Mouse (Mus musculus): ENCODE results near the gene Inhbb. TPM values are rescaled to one million over a fixed set of nuclear protein-coding genes. Genes with fewer than 3 reads are reported as not detected.

Gene Inhbb
- polyA plus RNA-seq, 1 experiment = 1.6 TPM

DNA sequence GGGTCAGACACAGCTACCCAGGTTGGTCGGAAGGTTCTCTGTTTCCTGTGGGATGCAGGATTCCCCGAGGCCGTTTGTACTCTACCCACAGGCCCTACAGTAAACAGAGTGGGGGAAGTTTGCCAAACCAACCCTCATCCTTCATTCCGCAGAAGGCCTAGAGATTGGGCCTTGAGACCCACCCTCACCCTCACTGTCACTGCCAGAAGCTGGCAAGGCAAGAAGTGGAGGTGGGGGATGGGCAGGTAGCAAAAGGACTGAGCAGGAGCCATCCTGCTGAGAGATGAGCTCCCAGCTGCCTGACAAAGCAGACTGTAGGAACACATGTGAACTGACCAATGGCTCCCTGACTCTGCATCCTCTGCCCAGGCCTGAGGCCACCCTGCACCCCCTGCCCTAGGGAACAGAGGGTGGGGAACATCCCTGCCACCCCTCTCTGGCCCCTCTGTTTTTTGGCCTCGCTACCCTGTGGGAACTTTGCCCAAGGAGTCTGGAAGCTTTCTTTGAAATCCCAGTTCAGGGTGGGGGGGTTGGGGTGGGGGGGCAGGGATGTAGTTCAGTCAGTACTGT is 12.4 kb downstream of the Inhbb start:
- Histone ChIP-seq H3K27ac (ENCODE audit: insufficient read depth, low read depth, low read length) (no peak overlapping the region), H3K4me1 (ENCODE audit: control insufficient read depth, insufficient read depth, insufficient read length, low read length) (no peaks in the 10 kb centered on the region), H3K27me3 (ENCODE audit: control insufficient read depth, insufficient read depth, low read length) (no peaks in the 10 kb centered on the region), H3K4me3 (ENCODE audit: low read depth, low read length) (no peak overlapping the region), H3K36me3 (ENCODE audit: control insufficient read depth, insufficient read depth, low read length) (no peaks in the 10 kb centered on the region)
- TF ChIP-seq CTCF (IDR thresholded peaks at IDR 0.05; ENCODE audit: extremely low read depth, insufficient read length, insufficient replicate concordance, low read depth, low read length) (no peak), POLR2A (IDR thresholded peaks at IDR 0.05; ENCODE audit: low read depth, low read length) (no peak)
- WGBS = 52% methylated on average over 5 of the region's 5 CpGs

DNA sequence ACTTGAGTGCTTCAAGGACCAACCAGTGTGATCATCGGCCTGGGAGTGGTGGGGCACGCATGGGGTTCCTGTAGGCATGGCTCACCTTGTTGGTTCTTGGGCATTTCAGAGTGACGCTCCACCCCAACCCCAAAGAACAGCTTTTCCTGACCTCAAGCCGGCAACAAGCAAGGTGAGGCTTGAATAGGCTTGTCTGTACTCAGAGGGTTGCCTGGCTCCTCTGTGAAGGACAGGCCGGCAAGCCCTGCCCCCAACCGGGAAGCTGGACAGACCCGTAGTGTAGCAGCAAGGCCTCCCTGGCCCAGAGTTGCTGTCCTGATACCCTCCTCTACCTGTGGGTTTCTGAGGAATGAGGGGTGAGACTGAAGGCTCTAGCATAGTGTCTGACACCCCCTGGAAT is 12.9 kb downstream of the Inhbb start:
- no peaks in the 10 kb centered on the region for H3K36me3 ChIP-seq (ENCODE audit: control insufficient read depth, insufficient read depth, low read length)
- no peak overlapping the region for H3K27ac ChIP-seq (ENCODE audit: insufficient read depth, low read depth, low read length)
- TF ChIP-seq POLR2A (IDR thresholded peaks at IDR 0.05; ENCODE audit: low read depth, low read length) (no peak), CTCF (IDR thresholded peaks at IDR 0.05; ENCODE audit: extremely low read depth, insufficient read length, insufficient replicate concordance, low read depth, low read length) (no peak)
- WGBS = 83% methylated on average over 7 of the region's 7 CpGs
- no peaks in the 10 kb centered on the region for H3K27me3 ChIP-seq (ENCODE audit: control insufficient read depth, insufficient read depth, low read length)
- H3K4me3 ChIP-seq (ENCODE audit: low read depth, low read length) = no peak overlapping the region
- no peaks in the 10 kb centered on the region for H3K4me1 ChIP-seq (ENCODE audit: control insufficient read depth, insufficient read depth, insufficient read length, low read length)

DNA sequence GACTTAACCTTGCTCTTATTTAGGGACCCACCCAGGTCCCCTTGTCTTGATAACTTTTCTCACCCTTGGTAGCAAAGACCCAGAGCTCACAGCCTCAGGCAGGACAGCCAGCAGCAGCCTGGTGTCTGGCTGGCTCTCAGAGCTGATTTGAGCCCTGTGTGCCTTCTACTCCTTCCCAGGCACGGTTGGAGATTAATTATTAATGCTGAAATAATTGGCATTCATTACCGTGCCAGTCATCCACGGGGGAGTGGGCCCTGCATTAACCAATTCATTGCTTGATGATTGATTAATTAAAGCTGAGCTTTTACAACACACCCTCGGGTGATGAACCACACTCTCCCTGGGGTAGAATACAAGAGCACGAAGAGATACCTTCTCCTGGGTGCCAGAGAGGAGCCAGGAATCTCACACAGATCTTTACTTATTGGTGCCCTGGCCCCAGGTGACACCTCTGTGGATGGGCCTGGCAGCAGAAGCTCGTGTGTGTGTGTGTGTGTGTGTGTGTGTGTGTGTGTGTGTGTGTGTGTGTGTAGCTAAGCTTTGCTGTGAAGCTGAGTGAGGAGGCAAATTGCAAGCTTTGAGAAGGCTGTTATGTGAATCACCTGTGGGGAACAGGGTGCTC is 14.2 kb downstream of the Inhbb start:
- no peaks in the 10 kb centered on the region for H3K4me1 ChIP-seq (ENCODE audit: control insufficient read depth, insufficient read depth, insufficient read length, low read length)
- no peaks in the 10 kb centered on the region for H3K36me3 ChIP-seq (ENCODE audit: control insufficient read depth, insufficient read depth, low read length)
- no peak for TF ChIP-seq CTCF (IDR thresholded peaks at IDR 0.05; ENCODE audit: extremely low read depth, insufficient read length, insufficient replicate concordance, low read depth, low read length)
- TF ChIP-seq POLR2A (IDR thresholded peaks at IDR 0.05; ENCODE audit: low read depth, low read length) = no peak
- no peaks in the 10 kb centered on the region for H3K27me3 ChIP-seq (ENCODE audit: control insufficient read depth, insufficient read depth, low read length)
- H3K4me3 ChIP-seq (ENCODE audit: low read depth, low read length) = no peak overlapping the region
- WGBS = 24% methylated on average over 6 of the region's 6 CpGs
- H3K27ac ChIP-seq (ENCODE audit: insufficient read depth, low read depth, low read length) = no peak overlapping the region

DNA sequence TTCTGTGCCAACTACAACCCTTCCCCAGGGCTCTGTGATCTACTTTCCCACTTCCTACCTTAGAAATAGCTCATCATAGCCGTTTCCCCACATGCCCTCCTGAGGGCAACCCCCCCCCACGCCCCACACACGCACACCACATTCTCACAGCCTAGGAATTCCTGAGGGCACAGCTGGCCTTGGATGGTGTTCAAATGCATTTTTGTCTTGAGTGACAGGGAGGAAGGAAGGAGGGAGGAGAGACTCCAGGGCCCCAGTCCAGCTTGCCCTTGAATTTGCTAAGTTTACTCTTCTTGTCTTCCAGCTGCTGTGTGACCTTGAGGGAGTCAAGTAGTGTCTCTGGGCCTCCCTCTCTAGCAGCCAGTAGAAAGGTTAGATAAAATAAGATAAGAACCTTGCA is 17.2 kb downstream of the Inhbb start:
- Histone ChIP-seq H3K27me3 (ENCODE audit: control insufficient read depth, insufficient read depth, low read length) (no peaks in the 10 kb centered on the region), H3K27ac (ENCODE audit: insufficient read depth, low read depth, low read length) (no peak overlapping the region), H3K4me3 (ENCODE audit: low read depth, low read length) (no peak overlapping the region), H3K4me1 (ENCODE audit: control insufficient read depth, insufficient read depth, insufficient read length, low read length) (no peaks in the 10 kb centered on the region), H3K36me3 (ENCODE audit: control insufficient read depth, insufficient read depth, low read length) (no peaks in the 10 kb centered on the region)
- WGBS = 37% methylated on average over 3 of the region's 3 CpGs
- TF ChIP-seq CTCF (IDR thresholded peaks at IDR 0.05; ENCODE audit: extremely low read depth, insufficient read length, insufficient replicate concordance, low read depth, low read length) (no peak), POLR2A (IDR thresholded peaks at IDR 0.05; ENCODE audit: low read depth, low read length) (no peak)

DNA sequence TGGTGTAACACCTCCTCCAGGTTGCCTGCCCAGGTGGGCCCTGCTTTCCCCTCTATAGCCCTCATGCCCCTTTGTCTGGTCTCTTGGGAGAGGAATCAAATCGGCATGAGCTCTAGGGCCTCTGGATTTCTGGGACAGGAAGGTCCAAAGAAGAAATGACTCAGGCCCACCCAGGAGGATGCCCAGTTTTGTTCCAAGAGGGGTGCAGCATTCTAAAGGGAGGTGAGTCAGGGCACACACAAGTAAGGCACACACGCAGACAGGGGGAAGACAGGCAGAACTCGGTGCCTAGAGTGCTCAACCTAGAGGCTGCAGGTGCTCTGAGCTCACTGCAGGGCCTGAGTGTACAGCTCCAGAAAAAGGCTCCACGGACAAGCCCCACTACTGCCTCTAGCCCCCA is 17.7 kb downstream of the Inhbb start:
- TF ChIP-seq POLR2A (IDR thresholded peaks at IDR 0.05; ENCODE audit: low read depth, low read length) (no peak), CTCF (IDR thresholded peaks at IDR 0.05; ENCODE audit: extremely low read depth, insufficient read length, insufficient replicate concordance, low read depth, low read length) (no peak)
- Histone ChIP-seq H3K4me3 (ENCODE audit: low read depth, low read length) (no peak overlapping the region), H3K4me1 (ENCODE audit: control insufficient read depth, insufficient read depth, insufficient read length, low read length) (no peaks in the 10 kb centered on the region), H3K27me3 (ENCODE audit: control insufficient read depth, insufficient read depth, low read length) (no peaks in the 10 kb centered on the region), H3K36me3 (ENCODE audit: control insufficient read depth, insufficient read depth, low read length) (no peaks in the 10 kb centered on the region), H3K27ac (ENCODE audit: insufficient read depth, low read depth, low read length) (no peak overlapping the region)
- WGBS = 79% methylated on average over 4 of the region's 4 CpGs

DNA sequence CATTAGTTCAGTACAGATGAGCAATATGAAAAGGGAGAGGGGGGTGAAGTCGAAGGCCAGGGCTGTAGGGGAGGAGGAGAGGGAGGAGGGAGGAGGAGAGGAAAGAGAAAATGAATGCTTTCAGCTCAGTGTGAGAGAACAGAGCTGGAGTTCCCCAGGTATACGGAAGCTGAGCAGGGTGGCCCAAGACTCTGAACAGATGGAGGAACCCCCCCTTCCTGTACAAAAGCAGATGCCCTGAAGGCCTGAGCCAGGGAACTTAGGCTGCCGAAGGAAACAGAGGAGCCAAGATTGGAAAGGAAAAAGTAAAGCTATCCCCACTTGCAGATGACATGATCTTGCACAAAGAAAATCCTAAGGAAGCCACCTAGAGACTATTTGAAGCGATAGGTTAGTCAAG is 20.8 kb downstream of the Inhbb start:
- H3K36me3 ChIP-seq (ENCODE audit: control insufficient read depth, insufficient read depth, low read length) = no peaks in the 10 kb centered on the region
- H3K4me3 ChIP-seq (ENCODE audit: low read depth, low read length) = no peak overlapping the region
- no peaks in the 10 kb centered on the region for H3K27me3 ChIP-seq (ENCODE audit: control insufficient read depth, insufficient read depth, low read length)
- TF ChIP-seq CTCF (IDR thresholded peaks at IDR 0.05; ENCODE audit: extremely low read depth, insufficient read length, insufficient replicate concordance, low read depth, low read length) (no peak), POLR2A (IDR thresholded peaks at IDR 0.05; ENCODE audit: low read depth, low read length) (no peak)
- no peak overlapping the region for H3K27ac ChIP-seq (ENCODE audit: insufficient read depth, low read depth, low read length)
- WGBS = 73% methylated on average over 4 of the region's 4 CpGs
- no peaks in the 10 kb centered on the region for H3K4me1 ChIP-seq (ENCODE audit: control insufficient read depth, insufficient read depth, insufficient read length, low read length)

DNA sequence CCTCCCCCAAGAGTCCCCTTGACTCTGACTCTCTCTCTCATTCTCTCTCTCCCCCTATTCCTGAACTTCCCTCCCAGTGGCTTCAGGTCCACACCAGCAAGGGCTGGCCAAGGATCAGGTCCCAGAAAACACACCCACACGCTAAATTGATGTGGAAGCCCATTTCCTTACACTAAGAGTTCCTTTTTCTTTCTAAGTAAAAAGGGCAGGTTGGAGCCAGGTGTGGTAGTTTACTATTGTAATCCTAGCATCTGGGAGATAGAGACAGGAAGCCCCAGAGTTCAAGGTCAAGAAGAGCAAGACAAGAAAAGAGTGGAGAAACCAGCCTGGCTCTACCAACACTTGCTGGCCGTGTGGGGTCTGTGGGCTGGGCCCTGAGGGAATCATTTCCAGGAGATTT is 23.4 kb downstream of the Inhbb start:
- Histone ChIP-seq H3K27me3 (ENCODE audit: control insufficient read depth, insufficient read depth, low read length) (no peaks in the 10 kb centered on the region), H3K4me3 (ENCODE audit: low read depth, low read length) (no peak overlapping the region), H3K36me3 (ENCODE audit: control insufficient read depth, insufficient read depth, low read length) (no peaks in the 10 kb centered on the region), H3K27ac (ENCODE audit: insufficient read depth, low read depth, low read length) (no peak overlapping the region), H3K4me1 (ENCODE audit: control insufficient read depth, insufficient read depth, insufficient read length, low read length) (no peaks in the 10 kb centered on the region; the same call in 1 of the 2 replicates)
- WGBS = 71% methylated on average over 2 of the region's 2 CpGs
- TF ChIP-seq POLR2A (IDR thresholded peaks at IDR 0.05; ENCODE audit: low read depth, low read length) = no peak
- no peak for TF ChIP-seq CTCF (IDR thresholded peaks at IDR 0.05; ENCODE audit: extremely low read depth, insufficient read length, insufficient replicate concordance, low read depth, low read length)
